Mouse (Mus musculus): ENCODE measurements at regions not wholly inside any gene's neighbourhood (a gene's known extent, or its start where the extent isn't known, plus 50 kb on each side); places are given as distances from the start of the nearest gene placed in this dataset.

- in situ Hi-C loops (cut with MboI; ENCODE audit: low sequenced_read_pairs) = no loop called here
These were observed 255.0 kb upstream of the Rgma start for GRCm38 (mm10) chr7:73120276-73120675.

- in situ Hi-C loops (cut with MboI; ENCODE audit: low sequenced_read_pairs) = no loop called here
These were observed 250.3 kb upstream of the Rgma start for GRCm38 (mm10) chr7:73124976-73125375.

- in situ Hi-C loops (cut with MboI; ENCODE audit: low sequenced_read_pairs) = no loop called here
These were observed 249.4 kb upstream of the Rgma start for GRCm38 (mm10) chr7:73125864-73126263.

- in situ Hi-C loops (cut with MboI; ENCODE audit: low sequenced_read_pairs) = no loop called here
These were observed 239.5 kb upstream of the Rgma start for GRCm38 (mm10) chr7:73135786-73136185.

- in situ Hi-C loops (cut with MboI; ENCODE audit: low sequenced_read_pairs) = no loop called here
These were observed 237.0 kb upstream of the Rgma start for GRCm38 (mm10) chr7:73138269-73138668.

- in situ Hi-C loops (cut with MboI; ENCODE audit: low sequenced_read_pairs) = no loop called here
These were observed 236.3 kb upstream of the Rgma start for GRCm38 (mm10) chr7:73138861-73139493.

GRCm38 (mm10) chr7:73139901-73140300, 235.4 kb upstream of the Rgma start:
- in situ Hi-C loops (cut with MboI; ENCODE audit: low sequenced_read_pairs) = no loop called here

- in situ Hi-C loops (cut with MboI; ENCODE audit: low sequenced_read_pairs) = no loop called here
These were observed 234.1 kb upstream of the Rgma start for GRCm38 (mm10) chr7:73141167-73141566.

- in situ Hi-C loops (cut with MboI; ENCODE audit: low sequenced_read_pairs) = no loop called here
These were observed 231.4 kb upstream of the Rgma start for GRCm38 (mm10) chr7:73143902-73144301.

- in situ Hi-C loops (cut with MboI; ENCODE audit: low sequenced_read_pairs) = no loop called here
These were observed 230.5 kb upstream of the Rgma start for GRCm38 (mm10) chr7:73144846-73145245.

GRCm38 (mm10) chr7:73147251-73147650, 228.1 kb upstream of the Rgma start:
- in situ Hi-C loops (cut with MboI; ENCODE audit: low sequenced_read_pairs) = no loop called here

GRCm38 (mm10) chr7:73150436-73150835, 224.9 kb upstream of the Rgma start:
- in situ Hi-C loops (cut with MboI; ENCODE audit: low sequenced_read_pairs) = no loop called here

GRCm38 (mm10) chr7:73151586-73152467, 223.5 kb upstream of the Rgma start:
- in situ Hi-C loops (cut with MboI; ENCODE audit: low sequenced_read_pairs) = no loop called here

GRCm38 (mm10) chr7:73153668-73154067, 221.6 kb upstream of the Rgma start:
- in situ Hi-C loops (cut with MboI; ENCODE audit: low sequenced_read_pairs) = no loop called here

- in situ Hi-C loops (cut with MboI; ENCODE audit: low sequenced_read_pairs) = no loop called here
These were observed 216.5 kb upstream of the Rgma start for GRCm38 (mm10) chr7:73158833-73159232.

GRCm38 (mm10) chr7:73160968-73161367, 214.3 kb upstream of the Rgma start:
- in situ Hi-C loops (cut with MboI; ENCODE audit: low sequenced_read_pairs) = no loop called here

GRCm38 (mm10) chr7:73163687-73164086, 211.6 kb upstream of the Rgma start:
- in situ Hi-C loops (cut with MboI; ENCODE audit: low sequenced_read_pairs) = no loop called here

GRCm38 (mm10) chr7:73165521-73165920, 209.8 kb upstream of the Rgma start:
- in situ Hi-C loops (cut with MboI; ENCODE audit: low sequenced_read_pairs) = no loop called here

- in situ Hi-C loops (cut with MboI; ENCODE audit: low sequenced_read_pairs) = no loop called here
These were observed 205.9 kb upstream of the Rgma start for GRCm38 (mm10) chr7:73169416-73169815.

GRCm38 (mm10) chr7:73172615-73173014, 202.7 kb upstream of the Rgma start:
- in situ Hi-C loops (cut with MboI; ENCODE audit: low sequenced_read_pairs) = no loop called here

- in situ Hi-C loops (cut with MboI; ENCODE audit: low sequenced_read_pairs) = no loop called here
These were observed 191.5 kb upstream of the Rgma start for GRCm38 (mm10) chr7:73183761-73184160.

Measured in CH12F3 (cell line).